Mouse (Mus musculus): Measurements from ENCODE around the gene Yju2.

DNA sequence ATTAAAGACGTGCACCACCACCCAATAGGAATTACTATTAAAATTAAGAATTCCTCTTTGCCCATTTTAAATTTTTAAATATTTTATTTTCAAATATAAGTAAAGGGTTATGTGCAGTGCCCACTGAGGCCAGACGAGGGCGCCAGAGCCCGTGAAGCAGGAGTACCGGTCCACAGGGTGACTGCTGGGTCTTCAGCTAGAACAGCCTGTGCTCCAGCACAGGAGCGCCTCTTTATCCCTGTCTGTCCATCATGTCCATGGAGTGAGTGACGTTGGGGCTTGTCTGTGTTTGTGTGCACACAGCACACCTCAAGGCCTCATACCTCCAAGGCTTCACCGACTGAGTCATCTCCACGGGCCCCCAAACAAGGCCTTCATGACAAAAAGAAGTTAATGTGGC, 1.7 kb upstream of the Yju2 start:
- peak; percentile 85 for TF ChIP-seq CTCF (IDR thresholded peaks at IDR 0.05; ENCODE audit: borderline replicate concordance, insufficient read depth, low read depth, low read length)
- no peak for TF ChIP-seq POLR2A (IDR thresholded peaks at IDR 0.05; ENCODE audit: borderline replicate concordance, insufficient read depth, low read length)
